Mouse (Mus musculus): Measurements from ENCODE around the gene Alpl. TPM values are rescaled to one million over a fixed set of nuclear protein-coding genes. Genes with fewer than 3 reads are reported as not detected.

Gene Alpl
- total RNA-seq, 1 experiment from 2014 or later: not detected

- ATAC-seq (replicated peaks; ENCODE audit: low read depth, poor library complexity, severe bottlenecking): 0 out of 2 replicates have a peak, but pooled peaks have one; percentile 29
These were observed 51.7 kb downstream of the Alpl start for GRCm38 (mm10) chr4:137744433-137744918.

- ATAC-seq (replicated peaks; ENCODE audit: low read depth, poor library complexity, severe bottlenecking): no peak
These were observed 52.4 kb downstream of the Alpl start for GRCm38 (mm10) chr4:137743791-137744190.

DNA sequence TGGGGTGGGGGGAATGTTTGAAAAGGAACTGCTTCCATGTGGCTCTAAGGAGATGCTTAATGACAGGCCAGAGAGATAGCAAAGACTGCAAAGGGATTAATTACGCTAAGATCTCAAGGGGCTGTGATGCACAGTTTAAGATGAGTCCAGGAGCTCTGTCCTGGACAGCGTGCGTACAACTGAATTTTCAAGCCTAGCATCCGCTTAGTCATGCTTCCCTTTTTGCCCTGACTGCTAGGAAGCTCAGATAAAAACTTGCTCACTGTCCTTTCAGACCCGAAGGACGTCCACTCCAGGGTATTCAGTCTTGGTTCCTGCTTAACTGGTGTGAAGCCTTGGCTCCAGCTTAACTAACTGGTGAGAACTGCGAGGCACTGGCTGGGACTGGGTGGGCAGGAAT is 55.8 kb downstream of the Alpl start:
- ATAC-seq (replicated peaks; ENCODE audit: low read depth, poor library complexity, severe bottlenecking): no peak

GRCm38 (mm10) chr4:137739151-137739923 is 56.8 kb downstream of the Alpl start:
- ATAC-seq (replicated peaks; ENCODE audit: low read depth, poor library complexity, severe bottlenecking): peak; percentile 64

DNA sequence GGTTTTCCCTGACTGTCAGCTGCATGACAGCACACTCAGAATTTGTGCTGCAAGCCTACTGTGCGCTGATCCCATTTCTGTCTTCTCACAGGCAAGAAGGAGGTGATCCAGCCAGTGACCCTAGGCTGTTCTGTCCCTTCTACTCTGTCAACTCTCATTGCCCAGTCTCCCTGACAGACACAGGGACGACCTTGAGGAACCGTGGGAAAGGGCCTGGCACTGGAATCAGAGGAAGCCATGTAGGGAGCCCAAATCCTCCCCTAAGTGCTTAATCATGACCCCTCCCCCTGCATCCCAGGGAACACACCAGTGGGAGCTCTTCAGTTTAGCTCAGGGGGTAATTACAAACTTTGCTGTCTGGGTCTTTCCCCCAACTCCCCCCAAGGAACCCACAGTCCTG is 58.4 kb downstream of the Alpl start:
- no peak for ATAC-seq (replicated peaks; ENCODE audit: low read depth, poor library complexity, severe bottlenecking)

- no peak for ATAC-seq (replicated peaks; ENCODE audit: low read depth, poor library complexity, severe bottlenecking)
These were observed 59.9 kb downstream of the Alpl start for GRCm38 (mm10) chr4:137736220-137736701.

- ATAC-seq (replicated peaks; ENCODE audit: low read depth, poor library complexity, severe bottlenecking): no peak
These were observed 62.7 kb downstream of the Alpl start for GRCm38 (mm10) chr4:137733459-137733858.

DNA sequence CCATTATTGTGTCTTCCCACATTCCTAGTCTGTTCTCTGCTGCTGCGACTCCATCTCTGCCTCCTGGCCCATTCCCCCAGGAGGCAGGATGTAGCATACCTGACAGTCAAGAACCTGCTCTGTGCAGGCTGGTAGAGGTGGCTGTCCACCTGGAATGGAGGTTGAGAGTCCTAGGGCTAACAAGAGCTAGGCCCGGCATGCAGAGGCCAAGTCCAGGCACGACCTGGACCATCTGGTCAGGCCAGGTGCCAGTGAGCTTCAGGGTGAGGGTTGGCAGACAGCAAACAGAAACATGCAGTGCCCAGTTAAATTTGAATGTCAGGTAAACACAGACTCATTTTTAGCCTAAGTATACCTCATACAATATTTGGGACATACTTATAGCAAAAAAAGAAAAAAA is 63.2 kb downstream of the Alpl start:
- ATAC-seq (replicated peaks; ENCODE audit: low read depth, poor library complexity, severe bottlenecking): no peak

- no peak for ATAC-seq (replicated peaks; ENCODE audit: low read depth, poor library complexity, severe bottlenecking)
These were observed 63.8 kb downstream of the Alpl start for GRCm38 (mm10) chr4:137732361-137732760.

GRCm38 (mm10) chr4:137731891-137732290 is 64.3 kb downstream of the Alpl start:
- no peak for ATAC-seq (replicated peaks; ENCODE audit: low read depth, poor library complexity, severe bottlenecking)

- no peak for ATAC-seq (replicated peaks; ENCODE audit: low read depth, poor library complexity, severe bottlenecking)
These were observed 65.4 kb downstream of the Alpl start for GRCm38 (mm10) chr4:137730757-137731156.

DNA sequence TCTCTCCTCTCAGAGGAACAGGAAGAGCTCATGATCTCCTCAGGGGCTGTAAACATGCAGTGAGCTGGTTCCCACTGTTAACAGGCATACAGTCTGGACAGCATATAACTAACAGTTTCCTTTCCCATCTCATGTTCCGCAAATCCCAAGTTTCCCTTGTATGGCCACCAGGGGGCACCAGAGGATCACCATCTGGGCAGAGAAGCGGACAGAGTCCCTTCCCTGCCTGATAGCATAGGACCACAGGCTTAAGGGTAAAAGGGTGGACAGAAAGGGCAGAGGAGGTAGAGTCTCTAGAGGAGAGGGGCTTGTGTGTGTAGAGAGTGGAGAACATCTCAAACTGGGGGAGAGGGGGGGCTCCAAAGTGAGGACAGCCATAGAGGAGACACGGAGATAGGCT is 66.0 kb downstream of the Alpl start:
- peak; percentile 74 for ATAC-seq (replicated peaks; ENCODE audit: low read depth, poor library complexity, severe bottlenecking)

DNA sequence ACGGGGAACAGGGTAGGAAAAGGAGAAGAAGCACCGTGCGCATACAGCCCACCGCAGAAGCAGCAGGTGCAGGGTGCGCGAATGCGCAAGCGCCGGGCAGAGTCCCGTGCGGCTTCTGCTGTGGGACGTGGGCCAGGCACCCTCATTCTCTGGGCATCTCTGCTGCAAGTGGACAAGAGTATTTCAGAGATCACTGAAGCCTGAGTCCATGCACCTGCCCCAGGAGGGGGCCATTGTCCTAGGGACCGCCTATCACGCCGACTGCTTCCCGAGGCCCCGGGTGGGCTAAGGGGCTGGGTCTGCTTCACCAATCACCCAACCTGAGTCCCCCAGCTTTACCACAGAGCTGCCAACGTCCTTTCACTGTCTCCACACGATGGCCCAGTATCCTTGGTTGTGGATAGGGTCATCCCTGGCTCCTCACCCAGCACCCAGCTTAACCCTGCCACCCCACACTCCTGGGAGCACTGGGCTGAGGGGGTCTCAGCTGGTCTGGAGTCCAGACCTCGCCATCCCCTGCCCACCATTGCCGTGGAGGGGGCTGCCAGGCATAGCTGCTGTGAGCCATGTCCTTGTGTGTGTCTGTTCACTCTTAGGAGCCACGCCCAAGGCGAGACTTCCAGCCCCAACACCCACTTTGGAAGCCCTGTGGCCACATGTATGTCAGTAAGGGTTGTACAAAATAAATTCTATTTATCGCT is 66.9 kb downstream of the Alpl start:
- no peak for ATAC-seq (replicated peaks; ENCODE audit: low read depth, poor library complexity, severe bottlenecking)

- no peak for ATAC-seq (replicated peaks; ENCODE audit: low read depth, poor library complexity, severe bottlenecking)
These were observed 67.6 kb downstream of the Alpl start for GRCm38 (mm10) chr4:137728399-137729154.

- ATAC-seq (replicated peaks; ENCODE audit: low read depth, poor library complexity, severe bottlenecking): no peak
These were observed 68.5 kb downstream of the Alpl start for GRCm38 (mm10) chr4:137727506-137728187.

- ATAC-seq (replicated peaks; ENCODE audit: low read depth, poor library complexity, severe bottlenecking): no peak
These were observed 69.3 kb downstream of the Alpl start for GRCm38 (mm10) chr4:137726739-137727505.

GRCm38 (mm10) chr4:137725541-137726145 is 70.5 kb downstream of the Alpl start:
- ATAC-seq (replicated peaks; ENCODE audit: low read depth, poor library complexity, severe bottlenecking): no peak

DNA sequence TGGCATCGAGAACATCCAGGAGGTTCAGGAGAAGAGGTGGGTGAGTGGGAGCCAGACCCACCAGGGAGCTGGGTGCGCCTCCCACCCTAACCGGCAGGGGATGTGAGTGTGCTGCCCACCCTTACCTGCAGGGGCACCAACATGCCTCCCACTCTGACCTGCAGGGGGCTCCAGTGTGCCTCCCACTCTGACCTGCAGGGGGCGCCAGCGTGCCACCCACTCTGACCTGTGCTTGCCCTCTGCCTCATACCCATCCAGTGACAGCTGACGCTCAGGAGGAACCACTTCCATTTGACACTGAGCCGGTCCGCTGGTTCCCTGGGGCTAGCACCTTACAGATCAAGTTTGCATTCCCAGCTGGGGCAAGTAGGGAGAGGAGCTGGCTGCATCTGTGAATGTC is 71.4 kb downstream of the Alpl start:
- ATAC-seq (replicated peaks; ENCODE audit: low read depth, poor library complexity, severe bottlenecking): peak; percentile 76

GRCm38 (mm10) chr4:137724212-137724611 is 72.0 kb downstream of the Alpl start:
- ATAC-seq (replicated peaks; ENCODE audit: low read depth, poor library complexity, severe bottlenecking): no peak
